ENCODE assay signal across 9 mouse cellular contexts in genomic region chr11:6679694-6680396, GRCm38 (mm10). TPM values are rescaled to one million over a fixed set of nuclear protein-coding genes. Genes with fewer than 3 reads are reported as not detected.
DNase-seq lines count a peak whose midpoint lies in the region; ATAC-seq lines count a peak whose summit lies in the region.
"Had no signal": no experiment of that assay in that cellular context is flagged by ENCODE, and none has a peak within 500 bp of the region (broad histone marks: within the 10 kb centered on the region; RNA-seq: fewer than 3 reads in every experiment).

No protein-coding gene starts in this region.

- no peak overlapping the region for H3K4me2 ChIP-seq in forebrain, embryonic 16.5 days (ENCODE audit: low read length)
- peak overlapping the region; percentile 49 for H3K4me2 ChIP-seq in heart, embryonic 14.5 days (ENCODE audit: low read length)
- peak overlapping the region; percentile 6; the same call in 1 of the 2 replicates for H3K4me2 ChIP-seq in limb, embryonic 12.5 days
- H3K4me2 ChIP-seq in neural tube, embryonic 13.5 days, result peak overlapping the region; percentile 29; the same call in 1 of the 2 replicates
- no peak overlapping the region for H3K4me2 ChIP-seq in forebrain, embryonic 15.5 days (replicated peaks)

- H3K36me3 ChIP-seq in forebrain, embryonic 10.5 days (replicated peaks), result no peaks in the 10 kb centered on the region
- H3K36me3 ChIP-seq in forebrain, embryonic 16.5 days (ENCODE audit: control insufficient read depth, insufficient read depth), result no peaks in the 10 kb centered on the region
- no peaks in the 10 kb centered on the region for H3K36me3 ChIP-seq in heart, embryonic 14.5 days (ENCODE audit: control insufficient read depth, insufficient read depth, low read length)
- no peaks in the 10 kb centered on the region for H3K36me3 ChIP-seq in limb, embryonic 12.5 days
- H3K36me3 ChIP-seq in neural tube, embryonic 13.5 days, result no peaks in the 10 kb centered on the region
- no peaks in the 10 kb centered on the region for H3K36me3 ChIP-seq in forebrain, embryonic 15.5 days

- ATAC-seq in forebrain, embryonic 16.5 days, result no peak
- no peak for ATAC-seq in heart, embryonic 14.5 days (ENCODE audit: insufficient number of reproducible peaks, insufficient read depth, low FRiP score, low read depth)
- ATAC-seq in limb, embryonic 12.5 days (ENCODE audit: insufficient number of reproducible peaks, insufficient read depth, low FRiP score, low TSS enrichment, low read depth), result no peak
- peak; percentile 12; the same call in 1 of the 2 replicates for ATAC-seq in neural tube, embryonic 13.5 days (ENCODE audit: low read depth)
- ATAC-seq in forebrain, embryonic 15.5 days (replicated peaks), result no peak

- no peak overlapping the region for H3K9ac ChIP-seq in forebrain, embryonic 16.5 days (replicated peaks; ENCODE audit: low read depth, low read length)
- no peak overlapping the region for H3K9ac ChIP-seq in heart, embryonic 14.5 days (ENCODE audit: low read length)
- 0 out of 2 replicates have a peak overlapping the region, but pooled peaks have one; percentile 5 for H3K9ac ChIP-seq in limb, embryonic 12.5 days (replicated peaks)
- no peak overlapping the region for H3K9ac ChIP-seq in neural tube, embryonic 13.5 days
- H3K9ac ChIP-seq in forebrain, embryonic 15.5 days (replicated peaks), result no peak overlapping the region

- no peaks in the 10 kb centered on the region for H3K27me3 ChIP-seq in forebrain, embryonic 10.5 days (ENCODE audit: poor library complexity, severe bottlenecking)
- no peaks in the 10 kb centered on the region for H3K27me3 ChIP-seq in forebrain, embryonic 16.5 days (replicated peaks; ENCODE audit: control insufficient read depth, insufficient read depth, low read length)
- no peaks in the 10 kb centered on the region for H3K27me3 ChIP-seq in heart, embryonic 14.5 days (ENCODE audit: control insufficient read depth, insufficient read depth, low read length)
- H3K27me3 ChIP-seq in limb, embryonic 12.5 days, result no peaks in the 10 kb centered on the region
- no peaks in the 10 kb centered on the region for H3K27me3 ChIP-seq in neural tube, embryonic 13.5 days
- no peaks in the 10 kb centered on the region for H3K27me3 ChIP-seq in forebrain, embryonic 15.5 days

- H3K27ac ChIP-seq in forebrain, embryonic 10.5 days, result no peak overlapping the region; the same call in 1 of the 2 replicates
- H3K27ac ChIP-seq in forebrain, embryonic 16.5 days (ENCODE audit: low read length), result no peak overlapping the region
- peak overlapping the region; percentile 17 to 67 for H3K27ac ChIP-seq in heart, embryonic 14.5 days (replicated peaks in 1 of 2; ENCODE audit: control insufficient read depth in 1 of 2, insufficient read depth in 1 of 2, low read depth in 2 of 2, low read length in 2 of 2)
- no peak overlapping the region for H3K27ac ChIP-seq in limb, embryonic 12.5 days
- no peak overlapping the region; the same call in 1 of the 2 replicates for H3K27ac ChIP-seq in neural tube, embryonic 13.5 days (replicated peaks)
- H3K27ac ChIP-seq in forebrain, embryonic 15.5 days (replicated peaks), result no peak overlapping the region

- H3K9me3 ChIP-seq in forebrain, embryonic 10.5 days, result no peaks in the 10 kb centered on the region
- no peaks in the 10 kb centered on the region for H3K9me3 ChIP-seq in forebrain, embryonic 16.5 days (ENCODE audit: control insufficient read depth, low read length)
- no peaks in the 10 kb centered on the region; the same call in 1 of the 2 replicates for H3K9me3 ChIP-seq in heart, embryonic 14.5 days (ENCODE audit: control insufficient read depth, low read length)
- H3K9me3 ChIP-seq in limb, embryonic 12.5 days, result peaks cover 3% of the 10 kb centered on the region; the same call in 1 of the 2 replicates
- H3K9me3 ChIP-seq in neural tube, embryonic 13.5 days, result no peaks in the 10 kb centered on the region
- no peaks in the 10 kb centered on the region for H3K9me3 ChIP-seq in forebrain, embryonic 15.5 days

- 78% methylated on average over 17 of the region's 17 CpGs for WGBS in forebrain, embryonic 10.5 days
- WGBS in forebrain, embryonic 16.5 days, result 76% methylated on average over 17 of the region's 17 CpGs
- 54% methylated on average over 17 of the region's 17 CpGs for WGBS in heart, embryonic 14.5 days
- WGBS in limb, embryonic 12.5 days, result 69% methylated on average over 17 of the region's 17 CpGs
- WGBS in neural tube, embryonic 13.5 days, result 56% methylated on average over 17 of the region's 17 CpGs
- WGBS in forebrain, embryonic 15.5 days, result 75% methylated on average over 17 of the region's 17 CpGs

- peak; percentile 13 for DNase-seq in forebrain, embryonic 10.5 days (ENCODE audit: extremely low spot score, low spot score)
- DNase-seq in gastrocnemius, adult 8-10 months (ENCODE audit: low spot score in 2 of 2), result no peak
- no peak for DNase-seq in cerebellum, adult 9-11 months

- H3K4me3 ChIP-seq in forebrain, embryonic 10.5 days, result no peak overlapping the region
- no peak overlapping the region for H3K4me3 ChIP-seq in forebrain, embryonic 16.5 days (replicated peaks; ENCODE audit: low read length)
- no peak overlapping the region for H3K4me3 ChIP-seq in heart, embryonic 14.5 days (ENCODE audit: control insufficient read depth in 1 of 2, insufficient read depth in 1 of 2, low read depth in 1 of 2, low read length in 2 of 2)
- H3K4me3 ChIP-seq in limb, embryonic 12.5 days (replicated peaks), result no peak overlapping the region
- H3K4me3 ChIP-seq in neural tube, embryonic 13.5 days, result no peak overlapping the region
- no peak overlapping the region for H3K4me3 ChIP-seq in forebrain, embryonic 15.5 days

- peaks cover 16% of the 10 kb centered on the region for H3K4me1 ChIP-seq in forebrain, embryonic 10.5 days
- no peaks in the 10 kb centered on the region for H3K4me1 ChIP-seq in forebrain, embryonic 16.5 days (replicated peaks; ENCODE audit: control insufficient read depth, insufficient read depth, low read length)
- H3K4me1 ChIP-seq in heart, embryonic 14.5 days (ENCODE audit: control insufficient read depth in 2 of 2, insufficient read depth in 2 of 2, low read length in 2 of 2), result peaks cover 0 to 2% of the 10 kb centered on the region in 2 experiments; a peak in 1 of 4 replicates
- no peaks in the 10 kb centered on the region; the same call in 1 of the 2 replicates for H3K4me1 ChIP-seq in limb, embryonic 12.5 days (replicated peaks)
- peaks cover 11% of the 10 kb centered on the region for H3K4me1 ChIP-seq in neural tube, embryonic 13.5 days (replicated peaks)
- no peaks in the 10 kb centered on the region for H3K4me1 ChIP-seq in forebrain, embryonic 15.5 days

RNA-seq across cellular contexts. Expression of gene Ramp3, which starts 21.5 kb away (rescaled TPM):
- 5.4 and 5.6 TPM in 2 replicates for polyA plus RNA-seq in forebrain, embryonic 10.5 days (2016; fragmentation: Nextera tagmentation; extraction: Ambion mirVana)
- 7.9 and 8.1 TPM in 2 replicates for polyA plus RNA-seq in forebrain, embryonic 16.5 days (2015; fragmentation: Nextera tagmentation; extraction: Ambion mirVana)
- 2.3 and 3.9 TPM in 2 replicates for polyA plus RNA-seq in heart, embryonic 14.5 days (2014; fragmentation: Nextera tagmentation; extraction: Ambion mirVana)
- polyA plus RNA-seq in limb, embryonic 12.5 days (2016; fragmentation: Nextera tagmentation; extraction: Ambion mirVana), result 4.0 and 4.4 TPM in 2 replicates
- polyA plus RNA-seq in neural tube, embryonic 13.5 days (2015; fragmentation: Nextera tagmentation; extraction: Ambion mirVana), result 23.8 and 25.7 TPM in 2 replicates
- 1 to 10 TPM in 1 of 4 experiments, under 1 TPM in 3; 0.54 to 1.5 (median 0.69) TPM for total RNA-seq in gastrocnemius, adult 8-10 months (2022)
- polyA plus RNA-seq in forebrain, embryonic 15.5 days (2015; fragmentation: Nextera tagmentation; extraction: Ambion mirVana), result 4.1 and 6.7 TPM in 2 replicates

RNA-seq across cellular contexts. Expression of gene Wap, which starts 41.4 kb away (rescaled TPM):
- not detected in 2 replicates for polyA plus RNA-seq in forebrain, embryonic 10.5 days (2016; fragmentation: Nextera tagmentation; extraction: Ambion mirVana)
- polyA plus RNA-seq in forebrain, embryonic 16.5 days (2015; fragmentation: Nextera tagmentation; extraction: Ambion mirVana), result not detected in 2 replicates
- polyA plus RNA-seq in heart, embryonic 14.5 days (2014; fragmentation: Nextera tagmentation; extraction: Ambion mirVana), result not detected in 2 replicates
- not detected in 2 replicates for polyA plus RNA-seq in limb, embryonic 12.5 days (2016; fragmentation: Nextera tagmentation; extraction: Ambion mirVana)
- not detected in 2 replicates for polyA plus RNA-seq in neural tube, embryonic 13.5 days (2015; fragmentation: Nextera tagmentation; extraction: Ambion mirVana)
- not detected for total RNA-seq in gastrocnemius, adult 8-10 months (2022)
- not detected in 2 replicates for polyA plus RNA-seq in forebrain, embryonic 15.5 days (2015; fragmentation: Nextera tagmentation; extraction: Ambion mirVana)
- total RNA-seq: CH12.LX had no signal

RNA-seq across cellular contexts. Expression of gene Tbrg4, which starts 54.0 kb away (rescaled TPM):
- 71.2 and 80.0 TPM in 2 replicates for polyA plus RNA-seq in forebrain, embryonic 10.5 days (2016; fragmentation: Nextera tagmentation; extraction: Ambion mirVana)
- 28.2 and 32.2 TPM in 2 replicates for polyA plus RNA-seq in forebrain, embryonic 16.5 days (2015; fragmentation: Nextera tagmentation; extraction: Ambion mirVana)
- 34.8 and 39.8 TPM in 2 replicates for polyA plus RNA-seq in heart, embryonic 14.5 days (2014; fragmentation: Nextera tagmentation; extraction: Ambion mirVana)
- polyA plus RNA-seq in limb, embryonic 12.5 days (2016; fragmentation: Nextera tagmentation; extraction: Ambion mirVana), result 44.3 and 46.4 TPM in 2 replicates
- polyA plus RNA-seq in neural tube, embryonic 13.5 days (2015; fragmentation: Nextera tagmentation; extraction: Ambion mirVana), result 29.9 and 31.7 TPM in 2 replicates
- 10 to 100 TPM; 53.8 to 63.0 (median 61.0) TPM for total RNA-seq in gastrocnemius, adult 8-10 months (2022)
- polyA plus RNA-seq in forebrain, embryonic 15.5 days (2015; fragmentation: Nextera tagmentation; extraction: Ambion mirVana), result 27.5 and 31.5 TPM in 2 replicates

Comparison
In these comparisons a context has a peak if more than half of its experiments do, and no peak if none do; other contexts are left out.
1. H3K27ac ChIP-seq: peak in heart, embryonic 14.5 days (2 of 2); none in forebrain, embryonic 10.5 days (single experiment), forebrain, embryonic 16.5 days (single experiment), limb, embryonic 12.5 days (single experiment), neural tube, embryonic 13.5 days (single experiment) and forebrain, embryonic 15.5 days (single experiment).
2. H3K4me2 ChIP-seq: peak in heart, embryonic 14.5 days (single experiment), limb, embryonic 12.5 days (single experiment) and neural tube, embryonic 13.5 days (single experiment); none in forebrain, embryonic 16.5 days (single experiment) and forebrain, embryonic 15.5 days (single experiment).